Mouse (Mus musculus): Measurements from ENCODE around the gene Wasf2. TPM values are rescaled to one million over a fixed set of nuclear protein-coding genes. Genes with fewer than 3 reads are reported as not detected.
A peak's percentile ranks its signal among the peaks of the same experiment; 100 is the strongest.

Gene Wasf2
- polyA plus RNA-seq, 1 experiment from 2014 or later, result 72.8 TPM

DNA sequence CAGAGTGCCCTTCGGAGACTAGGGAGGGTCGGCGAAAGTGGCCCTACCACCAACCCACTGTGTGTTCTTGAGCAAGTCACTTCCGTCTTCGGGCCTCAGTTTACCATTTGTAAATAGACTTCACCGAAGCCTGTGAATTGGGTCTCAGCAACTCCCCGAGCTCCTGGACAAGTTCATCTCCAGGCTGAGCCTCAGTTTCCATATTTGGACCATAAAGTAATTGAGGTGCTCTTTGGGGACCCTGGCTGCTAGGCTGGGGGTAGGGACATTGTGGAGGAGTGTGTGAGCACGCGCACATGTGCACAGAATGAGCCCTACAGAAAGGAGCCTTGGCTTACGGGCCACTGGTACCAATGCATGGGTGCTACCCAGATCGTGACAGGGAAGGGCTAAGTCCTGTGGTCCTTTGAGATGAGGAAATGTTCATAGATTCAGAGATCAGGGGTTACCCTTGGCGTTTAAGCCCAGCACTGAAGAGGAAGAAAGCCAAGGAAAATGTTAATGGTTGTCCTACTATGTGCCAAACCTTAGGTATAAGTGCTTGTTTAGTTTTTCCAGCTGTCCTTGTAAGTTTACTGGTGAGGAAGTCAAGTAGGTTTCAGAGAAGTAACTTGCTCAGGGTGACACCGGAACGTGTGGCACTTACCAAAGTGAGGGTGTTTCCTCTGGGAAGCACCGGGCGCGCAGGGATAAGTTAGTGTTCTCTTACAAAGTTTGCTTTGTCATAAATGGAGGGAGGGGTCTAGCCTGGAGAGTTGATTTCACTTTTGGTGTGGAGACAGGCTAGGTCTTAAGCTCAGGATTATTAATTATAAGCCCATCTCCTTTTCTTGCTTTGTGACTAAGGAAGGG lies 811 bp downstream of the Wasf2 start:
- ATAC-seq (replicated peaks; ENCODE audit: insufficient number of reproducible peaks, insufficient read depth, low FRiP score, low read depth), result 0 out of 2 replicates have a peak, but pooled peaks have one; percentile 10
- Histone ChIP-seq H3K4me1 (replicated peaks) (peaks cover 20% of the 10 kb centered on the region), H3K27me3 (no peaks in the 10 kb centered on the region), H3K36me3 (no peaks in the 10 kb centered on the region), H3K4me2 (peak overlapping the region; percentile 67), H3K9ac (peak overlapping the region; percentile 98), H3K4me3 (peak overlapping the region; percentile 97), H3K27ac (peak overlapping the region; percentile 91), H3K9me3 (replicated peaks) (no peaks in the 10 kb centered on the region)
- WGBS, result under 1% methylated on average over 17 of the region's 17 CpGs

DNA sequence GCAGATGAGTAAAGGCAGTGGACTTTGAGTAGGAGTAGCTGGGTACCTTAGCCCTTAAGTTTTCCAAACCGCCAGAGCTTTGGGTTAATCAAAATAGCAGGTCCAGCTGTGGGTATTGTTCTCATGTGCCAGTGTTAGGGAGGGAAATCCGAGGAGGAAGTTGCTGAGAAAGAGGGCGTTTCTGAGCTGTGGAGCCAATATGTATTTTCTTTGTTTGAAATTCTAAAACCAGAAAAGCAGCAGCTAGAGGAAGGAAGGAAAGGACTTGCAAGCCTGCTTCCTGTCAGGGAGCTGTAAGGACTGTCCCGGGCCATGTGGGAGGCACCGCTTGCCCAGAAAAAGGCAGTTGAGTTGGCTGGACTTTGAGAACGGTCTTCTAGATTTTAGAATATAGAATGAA lies 1.7 kb downstream of the Wasf2 start:
- Histone ChIP-seq H3K4me1 (replicated peaks) (peaks cover 20% of the 10 kb centered on the region), H3K36me3 (no peaks in the 10 kb centered on the region), H3K27me3 (no peaks in the 10 kb centered on the region), H3K27ac (peak overlapping the region; percentile 91), H3K9ac (peak overlapping the region; percentile 98), H3K4me2 (peak overlapping the region; percentile 67), H3K9me3 (replicated peaks) (no peaks in the 10 kb centered on the region), H3K4me3 (peak overlapping the region; percentile 97)
- WGBS, result 10% methylated on average over 6 of the region's 6 CpGs
- ATAC-seq (replicated peaks; ENCODE audit: insufficient number of reproducible peaks, insufficient read depth, low FRiP score, low read depth), result no peak

DNA sequence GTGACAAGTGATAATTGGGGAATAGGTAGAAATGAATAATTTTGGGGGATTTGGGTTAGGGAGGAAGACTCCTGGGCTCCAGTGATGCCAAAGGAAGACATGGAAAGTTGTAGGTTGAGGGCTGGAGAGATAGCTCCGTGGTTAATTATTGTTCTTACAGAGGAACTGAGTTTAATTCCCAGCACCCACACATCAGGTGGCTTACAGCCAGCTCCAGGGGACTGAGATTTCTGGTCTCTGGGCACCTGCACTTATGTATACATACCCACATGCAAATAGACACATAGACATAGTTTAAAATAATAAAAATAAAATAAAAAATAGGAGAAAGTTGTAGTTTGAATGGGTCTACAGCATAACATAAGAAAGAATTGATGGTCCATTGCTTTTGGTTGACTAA lies 6.6 kb downstream of the Wasf2 start:
- Histone ChIP-seq H3K4me3 (no peak overlapping the region), H3K27ac (0 out of 2 replicates have a peak overlapping the region, but pooled peaks have one; percentile 12), H3K9me3 (replicated peaks) (no peaks in the 10 kb centered on the region), H3K9ac (no peak overlapping the region), H3K4me2 (no peak overlapping the region), H3K27me3 (no peaks in the 10 kb centered on the region), H3K4me1 (replicated peaks) (peaks cover 13% of the 10 kb centered on the region), H3K36me3 (peaks cover 4% of the 10 kb centered on the region; the same call in 1 of the 2 replicates)
- WGBS, result 78% methylated on average over 1 of the region's 1 CpGs
- no peak for ATAC-seq (replicated peaks; ENCODE audit: insufficient number of reproducible peaks, insufficient read depth, low FRiP score, low read depth)

DNA sequence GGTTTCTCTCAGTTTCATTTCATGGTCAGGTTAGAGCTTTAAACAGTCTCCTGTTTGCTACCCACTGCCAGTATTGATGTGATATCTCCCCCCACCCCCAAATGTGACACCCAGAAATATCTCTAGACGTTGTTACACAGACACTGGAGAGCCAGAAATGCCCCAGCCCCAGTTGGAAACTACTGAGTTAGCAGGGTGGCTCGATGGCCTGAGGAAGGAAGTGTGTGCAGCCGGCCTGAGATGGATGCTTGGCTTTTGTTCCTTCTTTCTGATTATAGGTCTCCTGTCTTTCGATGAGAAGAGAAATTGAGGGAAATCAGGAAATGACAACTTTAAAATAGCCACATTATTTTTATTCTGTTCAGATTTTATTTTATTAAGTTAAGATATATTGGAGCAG lies 8.7 kb downstream of the Wasf2 start:
- WGBS, result 55% methylated on average over 4 of the region's 4 CpGs
- Histone ChIP-seq H3K4me3 (no peak overlapping the region), H3K4me1 (replicated peaks) (peaks cover 12% of the 10 kb centered on the region), H3K27me3 (no peaks in the 10 kb centered on the region), H3K36me3 (peaks cover 4% of the 10 kb centered on the region; the same call in 1 of the 2 replicates), H3K27ac (0 out of 2 replicates have a peak overlapping the region, but pooled peaks have one; percentile 26), H3K9me3 (replicated peaks) (no peaks in the 10 kb centered on the region), H3K4me2 (no peak overlapping the region), H3K9ac (no peak overlapping the region)
- ATAC-seq (replicated peaks; ENCODE audit: insufficient number of reproducible peaks, insufficient read depth, low FRiP score, low read depth), result no peak

DNA sequence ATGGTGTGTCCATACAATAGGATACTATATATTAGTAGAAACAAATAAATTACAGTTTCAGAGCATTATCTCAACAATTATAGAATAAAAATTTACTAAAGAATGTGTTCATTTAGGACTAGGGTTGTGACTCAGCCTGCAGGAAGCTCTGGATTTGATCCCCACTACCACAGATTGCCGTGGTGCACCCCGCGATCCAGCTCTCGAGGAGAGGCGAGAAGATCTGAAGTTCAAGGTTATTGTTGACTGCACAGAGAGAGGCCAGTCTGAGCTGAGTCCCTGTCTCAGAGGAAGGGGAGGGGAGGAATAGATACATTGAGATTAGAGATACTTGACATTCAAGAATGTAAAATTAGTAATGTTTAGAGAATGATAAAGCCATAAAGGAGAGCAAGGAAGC lies 24.7 kb downstream of the Wasf2 start:
- no peak for ATAC-seq (replicated peaks; ENCODE audit: insufficient number of reproducible peaks, insufficient read depth, low FRiP score, low read depth)
- Histone ChIP-seq H3K27me3 (no peaks in the 10 kb centered on the region), H3K27ac (no peak overlapping the region), H3K4me1 (replicated peaks) (peaks cover 46% of the 10 kb centered on the region), H3K36me3 (no peaks in the 10 kb centered on the region), H3K4me3 (no peak overlapping the region), H3K9me3 (replicated peaks) (no peaks in the 10 kb centered on the region), H3K9ac (no peak overlapping the region), H3K4me2 (no peak overlapping the region)
- 83% methylated on average over 5 of the region's 5 CpGs for WGBS

DNA sequence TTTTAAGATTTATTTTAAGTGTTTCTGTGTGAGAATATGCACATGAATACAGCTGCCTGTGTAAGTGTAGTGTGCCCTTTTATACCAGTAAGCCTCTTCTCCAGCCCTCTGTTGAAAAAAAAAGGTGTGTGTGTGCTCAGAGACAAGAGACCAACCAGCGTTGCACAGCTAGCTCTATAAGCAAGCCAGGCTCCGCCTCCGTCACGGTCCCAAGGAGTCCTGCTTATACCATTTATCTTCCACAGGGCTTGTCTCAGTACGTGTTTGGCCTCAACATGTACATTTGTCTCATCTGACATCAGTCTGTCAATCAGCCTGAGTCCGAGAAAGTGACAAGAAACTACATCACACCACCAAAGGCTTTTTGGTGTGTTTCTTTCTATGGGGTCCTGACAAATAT lies 25.4 kb downstream of the Wasf2 start:
- no peak overlapping the region for H3K27ac ChIP-seq
- no peaks in the 10 kb centered on the region for H3K27me3 ChIP-seq
- H3K4me1 ChIP-seq (replicated peaks), result peaks cover 47% of the 10 kb centered on the region
- 76% methylated on average over 6 of the region's 6 CpGs for WGBS
- ATAC-seq (replicated peaks; ENCODE audit: insufficient number of reproducible peaks, insufficient read depth, low FRiP score, low read depth), result no peak
- H3K36me3 ChIP-seq, result no peaks in the 10 kb centered on the region
- no peaks in the 10 kb centered on the region for H3K9me3 ChIP-seq (replicated peaks)
- no peak overlapping the region for H3K4me2 ChIP-seq
- no peak overlapping the region for H3K4me3 ChIP-seq
- no peak overlapping the region for H3K9ac ChIP-seq

DNA sequence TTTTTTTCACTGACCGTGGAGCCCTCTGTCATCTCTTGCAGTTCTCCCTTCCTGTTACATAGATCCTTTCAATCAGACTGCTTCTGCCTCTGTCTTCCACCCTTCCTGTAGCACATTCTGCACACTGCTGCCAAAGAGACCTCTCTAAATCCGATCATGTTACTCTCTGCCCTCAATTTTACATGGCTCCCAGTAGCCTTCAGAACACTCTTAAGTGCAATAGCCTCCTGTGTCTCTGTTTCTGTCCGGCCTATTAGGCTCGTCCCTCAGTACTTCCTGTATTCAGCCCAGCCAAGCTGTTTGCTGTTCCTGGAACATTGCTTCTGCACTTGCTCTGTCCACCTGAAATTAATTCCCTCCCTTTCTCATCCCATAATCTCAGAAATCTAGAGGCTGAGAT lies 26.1 kb downstream of the Wasf2 start:
- H3K4me1 ChIP-seq (replicated peaks), result peaks cover 50% of the 10 kb centered on the region
- 0 out of 2 replicates have a peak overlapping the region, but pooled peaks have one; percentile 11 for H3K27ac ChIP-seq
- 65% methylated on average over 4 of the region's 4 CpGs for WGBS

DNA sequence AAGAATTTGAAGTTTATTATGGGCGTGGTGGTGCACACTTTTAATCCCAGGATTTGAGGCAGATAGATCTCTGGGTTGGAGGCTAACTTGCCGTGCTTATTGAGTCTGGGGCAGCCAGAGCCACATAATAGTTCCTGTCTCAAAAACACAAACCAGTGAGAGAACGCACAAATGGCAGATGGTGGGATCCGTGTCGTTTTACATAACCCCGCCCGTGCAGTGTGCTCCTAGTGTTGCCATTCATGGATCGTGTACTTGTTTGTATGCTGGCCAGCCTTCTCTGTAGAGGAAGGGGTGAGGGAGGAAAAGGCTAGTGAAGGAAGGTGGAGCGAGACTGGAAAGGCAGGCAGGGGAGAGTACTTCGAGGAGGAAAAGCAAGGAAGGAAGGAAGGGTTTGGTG lies 26.5 kb downstream of the Wasf2 start:
- no peak for ATAC-seq (replicated peaks; ENCODE audit: insufficient number of reproducible peaks, insufficient read depth, low FRiP score, low read depth)
- Histone ChIP-seq H3K9ac (no peak overlapping the region), H3K9me3 (replicated peaks) (no peaks in the 10 kb centered on the region), H3K4me2 (no peak overlapping the region), H3K27me3 (no peaks in the 10 kb centered on the region), H3K36me3 (no peaks in the 10 kb centered on the region), H3K4me3 (no peak overlapping the region), H3K4me1 (replicated peaks) (peaks cover 50% of the 10 kb centered on the region), H3K27ac (peak overlapping the region; percentile 11; the same call in 1 of the 2 replicates)
- 75% methylated on average over 10 of the region's 10 CpGs for WGBS

More for the DNA sequence above, 26.1 kb downstream of the Wasf2 start:
- no peak overlapping the region for H3K4me3 ChIP-seq
- no peak overlapping the region for H3K4me2 ChIP-seq
- no peak for ATAC-seq (replicated peaks; ENCODE audit: insufficient number of reproducible peaks, insufficient read depth, low FRiP score, low read depth)
- H3K9ac ChIP-seq, result no peak overlapping the region
- H3K9me3 ChIP-seq (replicated peaks), result no peaks in the 10 kb centered on the region
- H3K36me3 ChIP-seq, result no peaks in the 10 kb centered on the region
- H3K27me3 ChIP-seq, result no peaks in the 10 kb centered on the region

DNA sequence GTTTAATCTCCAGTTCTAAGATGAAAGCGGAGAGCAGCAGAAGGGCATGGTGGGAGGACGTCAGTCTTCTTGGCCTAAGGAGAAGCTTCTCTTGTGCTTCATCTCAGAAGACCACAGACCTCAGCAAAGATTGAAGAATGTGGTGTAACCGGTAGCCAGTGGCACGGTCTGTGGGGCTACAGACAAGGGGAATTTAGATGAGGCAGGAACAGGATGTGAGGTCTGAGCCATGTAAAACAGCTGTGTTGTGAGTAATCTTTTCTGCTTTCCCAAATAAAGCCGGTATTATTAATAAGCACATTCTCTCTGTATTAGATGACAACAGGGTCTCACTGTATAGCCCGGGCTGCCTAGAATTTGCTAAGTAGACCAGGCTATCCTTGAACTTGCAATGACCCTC lies 28.8 kb downstream of the Wasf2 start:
- ATAC-seq (replicated peaks; ENCODE audit: insufficient number of reproducible peaks, insufficient read depth, low FRiP score, low read depth), result no peak
- H3K4me3 ChIP-seq, result no peak overlapping the region
- H3K9ac ChIP-seq, result no peak overlapping the region
- H3K9me3 ChIP-seq (replicated peaks), result no peaks in the 10 kb centered on the region
- no peaks in the 10 kb centered on the region for H3K27me3 ChIP-seq
- H3K36me3 ChIP-seq, result no peaks in the 10 kb centered on the region
- peaks cover 47% of the 10 kb centered on the region for H3K4me1 ChIP-seq (replicated peaks)
- no peak overlapping the region for H3K4me2 ChIP-seq
- 66% methylated on average over 6 of the region's 6 CpGs for WGBS
- peak overlapping the region; percentile 23 for H3K27ac ChIP-seq

DNA sequence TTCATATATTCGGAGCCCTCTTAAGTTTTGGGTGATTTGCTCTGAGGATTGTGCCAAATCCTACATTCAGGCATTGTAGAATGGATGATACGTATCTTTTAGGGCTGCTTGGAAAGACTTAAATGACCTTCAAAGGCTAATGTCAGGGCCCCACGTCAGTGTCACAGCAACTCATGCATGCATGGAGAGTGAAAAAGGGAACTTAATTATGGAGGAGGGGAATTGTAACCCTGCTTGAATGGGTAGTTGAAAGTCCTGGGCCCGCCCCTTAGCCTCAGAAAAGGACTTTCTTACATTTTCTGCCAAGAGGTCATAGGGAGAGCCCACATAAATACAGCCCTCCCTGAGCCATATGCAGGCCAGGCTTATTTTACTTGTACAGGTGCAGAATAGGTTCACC lies 29.3 kb downstream of the Wasf2 start:
- 76% methylated on average over 4 of the region's 4 CpGs for WGBS
- no peak for ATAC-seq (replicated peaks; ENCODE audit: insufficient number of reproducible peaks, insufficient read depth, low FRiP score, low read depth)

DNA sequence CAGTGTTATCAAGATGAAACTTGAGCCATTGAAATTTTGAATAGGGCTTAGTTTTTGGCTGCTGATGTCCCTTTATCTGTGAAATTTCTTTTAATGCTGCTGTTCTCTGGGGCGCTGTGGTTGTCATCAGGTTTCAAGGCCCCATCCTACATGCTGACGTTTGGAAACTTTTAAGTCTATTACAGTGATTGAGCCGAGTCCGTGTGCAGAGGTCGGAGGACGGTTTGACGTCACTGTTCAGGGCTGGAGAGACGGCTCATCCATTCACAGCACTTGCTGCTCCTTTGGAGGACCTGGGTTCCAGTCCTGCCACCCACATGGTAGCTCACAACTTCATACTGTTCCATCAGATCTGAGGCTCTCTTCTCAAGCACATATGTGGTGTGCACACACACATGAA lies 29.9 kb downstream of the Wasf2 start:
- H3K4me2 ChIP-seq, result no peak overlapping the region
- no peaks in the 10 kb centered on the region for H3K36me3 ChIP-seq
- no peak overlapping the region for H3K4me3 ChIP-seq
- 87% methylated on average over 8 of the region's 8 CpGs for WGBS
- no peaks in the 10 kb centered on the region for H3K27me3 ChIP-seq
- no peak overlapping the region for H3K9ac ChIP-seq
- H3K27ac ChIP-seq, result no peak overlapping the region
- ATAC-seq (replicated peaks; ENCODE audit: insufficient number of reproducible peaks, insufficient read depth, low FRiP score, low read depth), result no peak
- peaks cover 47% of the 10 kb centered on the region for H3K4me1 ChIP-seq (replicated peaks)
- no peaks in the 10 kb centered on the region for H3K9me3 ChIP-seq (replicated peaks)

More for the DNA sequence above, 29.3 kb downstream of the Wasf2 start:
- no peaks in the 10 kb centered on the region for H3K36me3 ChIP-seq
- H3K4me1 ChIP-seq (replicated peaks), result peaks cover 47% of the 10 kb centered on the region
- H3K27me3 ChIP-seq, result no peaks in the 10 kb centered on the region
- H3K27ac ChIP-seq, result peak overlapping the region; percentile 23; the same call in 1 of the 2 replicates
- no peak overlapping the region for H3K4me2 ChIP-seq
- no peaks in the 10 kb centered on the region for H3K9me3 ChIP-seq (replicated peaks)
- H3K4me3 ChIP-seq, result no peak overlapping the region
- no peak overlapping the region for H3K9ac ChIP-seq

DNA sequence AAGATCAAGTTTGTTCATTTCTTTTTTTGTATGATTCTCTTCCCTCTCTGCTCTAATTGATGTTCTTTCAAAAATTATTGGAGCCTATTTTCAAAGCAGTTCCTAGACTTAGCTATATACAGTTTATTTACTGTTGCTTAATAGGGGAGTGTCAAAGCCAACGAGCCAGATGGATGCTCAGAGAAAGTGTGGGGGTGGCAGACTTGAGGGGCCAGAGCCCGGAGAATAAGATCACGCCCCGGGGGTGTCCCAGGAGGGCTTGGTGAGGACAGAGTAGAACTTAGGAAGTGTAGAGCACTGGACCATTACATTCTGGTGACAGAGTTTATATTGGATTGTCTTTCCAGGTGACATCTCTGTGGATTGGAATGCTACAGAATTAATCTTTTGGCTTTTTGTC lies 30.5 kb downstream of the Wasf2 start:
- Histone ChIP-seq H3K36me3 (no peaks in the 10 kb centered on the region), H3K9me3 (replicated peaks) (no peaks in the 10 kb centered on the region), H3K27me3 (no peaks in the 10 kb centered on the region), H3K9ac (no peak overlapping the region), H3K4me1 (replicated peaks) (peaks cover 49% of the 10 kb centered on the region), H3K4me3 (no peak overlapping the region), H3K4me2 (no peak overlapping the region), H3K27ac (no peak overlapping the region)
- 75% methylated on average over 4 of the region's 4 CpGs for WGBS
- ATAC-seq (replicated peaks; ENCODE audit: insufficient number of reproducible peaks, insufficient read depth, low FRiP score, low read depth), result no peak

Measured in heart, embryonic 15.5 days (tissue).